Mouse (Mus musculus) G1E (cell line): ENCODE results near the gene Ceacam20.

Experiments used
- CTCF ChIP-seq: IDR thresholded peaks from 2 replicates; pipeline ENCODE4 v1.5.1; 2012; ENCODE audit warnings: low read depth, low read length, inconsistent platforms, mixed read lengths
- GATA1 ChIP-seq: IDR thresholded peaks from 2 replicates; pipeline ENCODE4 v1.6.1; 2012; ENCODE audit warnings: borderline replicate concordance, low read length, inconsistent platforms, mixed read lengths
- POLR2AphosphoS5 ChIP-seq: IDR thresholded peaks from 2 replicates; pipeline ENCODE4 v1.6.1; 2012; ENCODE audit warnings: low read depth, low read length, inconsistent platforms; ENCODE audit not compliant: insufficient replicate concordance

GRCm38 (mm10) chr7:20009987-20010386 lies 44.8 kb downstream of the Ceacam20 start:
- TF ChIP-seq CTCF = no peak
- TF ChIP-seq GATA1 = no peak
- TF ChIP-seq POLR2AphosphoS5 = no peak
